Mouse (Mus musculus) midbrain, postnatal 0 days (tissue): ENCODE measurements around the gene Mobp. TPM values are rescaled to one million over a fixed set of nuclear protein-coding genes. Genes with fewer than 3 reads are reported as not detected.
A peak's percentile ranks its signal among the peaks of the same experiment; 100 is the strongest.

Source experiments
- ATAC-seq: fragments of 200-750 bp; cut with Nextera tagmentation; 2 replicates; pipeline ENCODE4 v1.8.0; 2017; ENCODE audit warnings: moderate number of reproducible peaks, mild to moderate bottlenecking, moderate TSS enrichment, moderate library complexity; ENCODE audit not compliant: low FRiP score
- DNase-seq: peaks from one replicate; pipeline ENCODE4 v3.0.0-alpha.2; 2015; ENCODE audit warnings: low spot score
- H3K27ac ChIP-seq: fragments of 300-500 bp; sonication (generic); 2 replicates; pipeline ENCODE4 v1.5.1; 2014; ENCODE audit warnings: low read depth, mild to moderate bottlenecking, low read length, mixed read lengths
- H3K27me3 ChIP-seq: fragments of 300-500 bp; sonication (generic); 2 replicates; pipeline ENCODE4 v1.6.1; 2014; ENCODE audit warnings: low read length, control low read depth, mixed read lengths; ENCODE audit not compliant: insufficient read depth
- H3K36me3 ChIP-seq: fragments of 300-500 bp; sonication (generic); 2 replicates; pipeline ENCODE4 v1.6.1; 2014; ENCODE audit warnings: low read length, control low read depth, mixed read lengths; ENCODE audit not compliant: insufficient read depth
- H3K4me1 ChIP-seq: fragments of 300-500 bp; sonication (generic); 2 replicates; pipeline ENCODE4 v1.6.1; 2014; ENCODE audit warnings: mild to moderate bottlenecking, control low read depth, antibody characterized with exemption, low read length, mixed read lengths; ENCODE audit not compliant: insufficient read depth
- H3K4me2 ChIP-seq: fragments of 300-500 bp; sonication (generic); 2 replicates; pipeline ENCODE4 v1.6.1; 2014; ENCODE audit warnings: low read depth, mild to moderate bottlenecking, low read length, mixed read lengths; ENCODE audit not compliant: poor library complexity, severe bottlenecking
- H3K4me3 ChIP-seq: fragments of 300-500 bp; sonication (generic); 2 replicates; pipeline ENCODE4 v1.5.1; 2014; ENCODE audit warnings: low read depth, mild to moderate bottlenecking, low read length, moderate library complexity
- H3K9ac ChIP-seq: fragments of 300-500 bp; sonication (generic); replicated peaks from 2 replicates; pipeline ENCODE4 v1.6.1; 2014; ENCODE audit warnings: mild to moderate bottlenecking, low read length, moderate library complexity, mixed read lengths; ENCODE audit not compliant: poor library complexity, severe bottlenecking
- H3K9me3 ChIP-seq: fragments of 300-500 bp; sonication (generic); 2 replicates; pipeline ENCODE4 v1.6.1; 2016; ENCODE audit warnings: low read length, control low read depth
- CTCF ChIP-seq: IDR thresholded peaks from 2 replicates; pipeline ENCODE4 v1.5.1; 2016; ENCODE audit warnings: antibody characterized with exemption, mild to moderate bottlenecking
- WGBS: fragments of 180-500 bp; shearing (Covaris S2); extraction: QIAGEN DNeasy Blood & Tissue Kit; methylation state at CpG from one replicate; pipeline ENCODE4 v1.1.7; 2014; 5-methylcytosine and 5-hydroxymethylcytosine counted together
- polyA plus RNA-seq: library from polyadenylated mRNA; unstranded; fragments of >200 nt; fragmentation: Nextera tagmentation; extraction: Ambion mirVana; gene quantifications from 2 replicates; pipeline ENCODE4 v1.2.1, GENCODE M21; 2015
- total RNA-seq: library from RNA; depleted of rRNA; stranded (reverse); fragments of >200 nt; gene quantifications from 2 replicates; pipeline ENCODE4 v1.2.3, GENCODE M21; 2014

Mobp gene
- total and polyA plus RNA-seq, 2 experiments from 2014 or later: 0.16 to 1.4 TPM

- WGBS: 44% methylated on average over 8 of the region's 8 CpGs
- H3K4me2 ChIP-seq: no peak overlapping the region
- H3K9me3 ChIP-seq: no peaks in the 10 kb centered on the region
- DNase-seq: no peak
- H3K9ac ChIP-seq: no peak overlapping the region
- H3K4me1 ChIP-seq: 0 out of 2 replicates have a peak, but pooled peaks cover 4% of the 10 kb centered on the region
- ATAC-seq: no peak
- H3K36me3 ChIP-seq: peaks cover 29% of the 10 kb centered on the region
- no peak overlapping the region for H3K4me3 ChIP-seq
- no peaks in the 10 kb centered on the region for H3K27me3 ChIP-seq
- H3K27ac ChIP-seq: no peak overlapping the region
- TF ChIP-seq CTCF: no peak
These were observed 16.3 kb upstream of the Mobp start for GRCm38 (mm10) chr9:120132980-120133754.

DNA sequence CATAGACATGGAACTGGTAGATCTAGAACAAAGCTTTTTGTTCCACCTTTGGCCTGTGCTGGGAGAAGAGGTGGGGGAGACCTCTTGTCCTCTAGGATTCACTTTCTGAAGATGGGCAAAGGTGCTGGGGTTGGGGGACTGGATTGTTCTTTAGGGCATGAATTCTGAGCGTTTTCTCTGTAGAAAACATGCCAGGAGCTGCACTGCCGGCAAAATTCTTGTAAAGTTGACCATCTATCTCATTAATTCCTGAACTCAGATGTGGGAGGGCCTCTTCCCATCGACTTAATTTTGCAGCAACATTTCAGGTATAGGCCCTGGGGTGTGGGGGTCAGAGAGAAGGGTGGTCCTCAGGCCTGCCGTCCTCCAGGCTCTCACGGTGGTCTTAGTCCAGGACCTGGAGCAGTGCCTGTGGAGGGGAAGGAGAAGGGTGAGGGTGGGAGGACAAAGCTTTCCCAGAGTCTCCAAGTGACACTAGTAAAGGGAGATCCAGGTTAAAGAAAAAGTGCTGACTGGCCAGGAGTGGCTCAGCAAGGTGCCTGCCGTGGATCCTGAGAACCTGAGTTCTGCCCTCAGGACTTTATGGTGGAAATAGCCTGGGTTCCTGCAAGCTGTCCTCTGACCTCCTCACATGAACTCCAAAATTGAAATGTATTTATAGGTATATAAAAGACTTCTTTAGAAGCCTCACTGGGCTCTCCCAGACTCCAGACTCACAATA is 15.6 kb upstream of the Mobp start:
- Histone ChIP-seq H3K27ac (no peak overlapping the region), H3K4me3 (no peak overlapping the region), H3K27me3 (no peaks in the 10 kb centered on the region), H3K36me3 (peaks cover 29% of the 10 kb centered on the region), H3K4me2 (no peak overlapping the region), H3K9me3 (no peaks in the 10 kb centered on the region), H3K4me1 (no peaks in the 10 kb centered on the region), H3K9ac (no peak overlapping the region)
- TF ChIP-seq CTCF: no peak
- DNase-seq (no peak), ATAC-seq (no peak)
- WGBS: 54% methylated on average over 6 of the region's 6 CpGs

GRCm38 (mm10) chr9:120134529-120135160 is 14.9 kb upstream of the Mobp start:
- Histone ChIP-seq H3K4me1 (no peaks in the 10 kb centered on the region), H3K9me3 (no peaks in the 10 kb centered on the region), H3K9ac (no peak overlapping the region), H3K4me2 (no peak overlapping the region), H3K27ac (no peak overlapping the region), H3K36me3 (peaks cover 24% of the 10 kb centered on the region), H3K4me3 (no peak overlapping the region), H3K27me3 (no peaks in the 10 kb centered on the region)
- no peak for ATAC-seq
- DNase-seq: no peak
- no peak for TF ChIP-seq CTCF
- 86% methylated on average over 13 of the region's 13 CpGs for WGBS

DNA sequence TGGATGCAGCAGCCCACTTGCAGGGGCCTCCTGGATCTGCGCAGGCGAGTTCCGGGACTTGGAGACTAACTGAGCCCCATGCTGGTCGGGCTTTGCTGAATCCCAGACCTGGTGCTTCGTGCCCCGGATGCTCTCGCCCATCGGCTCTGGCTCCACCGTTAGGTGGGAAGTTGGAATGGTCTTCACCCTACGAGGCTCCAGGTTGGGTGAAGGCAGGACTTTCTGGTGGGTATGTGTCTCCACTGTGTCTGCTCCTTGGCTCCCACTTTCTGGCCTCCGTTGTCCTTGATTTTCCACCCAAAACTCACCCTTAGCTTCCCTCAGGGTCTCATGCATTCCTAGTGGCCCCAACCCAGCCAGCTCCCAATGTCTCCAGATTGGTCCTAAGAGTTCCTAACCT is 14.1 kb upstream of the Mobp start:
- Histone ChIP-seq H3K9ac (no peak overlapping the region), H3K9me3 (no peaks in the 10 kb centered on the region), H3K36me3 (peaks cover 21% of the 10 kb centered on the region), H3K4me2 (no peak overlapping the region), H3K4me3 (no peak overlapping the region), H3K27me3 (no peaks in the 10 kb centered on the region), H3K27ac (no peak overlapping the region), H3K4me1 (no peaks in the 10 kb centered on the region)
- no peak for TF ChIP-seq CTCF
- no peak for ATAC-seq
- DNase-seq: no peak
- 91% methylated on average over 11 of the region's 11 CpGs for WGBS

GRCm38 (mm10) chr9:120140652-120141051 is 8.9 kb upstream of the Mobp start:
- no peak overlapping the region for H3K4me3 ChIP-seq
- WGBS: 1% methylated on average over 4 of the region's 4 CpGs
- H3K9me3 ChIP-seq: no peaks in the 10 kb centered on the region
- H3K4me1 ChIP-seq: no peaks in the 10 kb centered on the region
- peak; percentile 78 for ATAC-seq
- no peaks in the 10 kb centered on the region for H3K27me3 ChIP-seq
- H3K9ac ChIP-seq: no peak overlapping the region
- no peak overlapping the region for H3K4me2 ChIP-seq
- DNase-seq: peak; percentile 89
- H3K27ac ChIP-seq: no peak overlapping the region
- TF ChIP-seq CTCF: peak; percentile 97
- no peaks in the 10 kb centered on the region for H3K36me3 ChIP-seq

GRCm38 (mm10) chr9:120144474-120144873 is 5.0 kb upstream of the Mobp start:
- Histone ChIP-seq H3K4me3 (no peak overlapping the region), H3K27me3 (no peaks in the 10 kb centered on the region), H3K36me3 (no peaks in the 10 kb centered on the region), H3K4me2 (no peak overlapping the region), H3K9ac (no peak overlapping the region), H3K4me1 (no peaks in the 10 kb centered on the region), H3K27ac (no peak overlapping the region), H3K9me3 (no peaks in the 10 kb centered on the region)
- no peak for ATAC-seq
- no peak for DNase-seq
- TF ChIP-seq CTCF: no peak
- 84% methylated on average over 13 of the region's 13 CpGs for WGBS
